Mouse (Mus musculus): ENCODE results near the gene Nmnat3.

DNA sequence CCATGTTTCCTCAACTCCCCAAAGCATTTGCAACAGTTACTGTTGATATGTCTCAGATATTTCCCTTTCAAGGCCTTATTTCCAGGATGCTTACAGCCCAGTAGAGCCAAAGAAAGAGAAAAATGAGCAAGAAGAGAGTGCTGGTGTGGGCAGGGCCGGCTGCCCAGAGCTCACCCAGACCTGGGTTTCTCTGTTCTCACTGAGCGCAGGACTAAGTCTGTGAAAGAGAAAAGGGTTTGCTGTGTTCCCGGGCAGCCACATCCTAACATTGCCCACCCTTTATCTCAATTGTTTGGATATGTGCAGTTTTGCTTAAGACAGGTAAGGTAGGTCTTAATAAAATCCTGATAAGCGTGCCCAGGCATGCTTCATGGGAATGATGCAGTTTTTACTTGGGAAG is 92.5 kb downstream of the Nmnat3 start:
- TF ChIP-seq CTCF (IDR thresholded peaks at IDR 0.05; ENCODE audit: insufficient read depth, low read depth, low read length) (no peak), POLR2A (IDR thresholded peaks at IDR 0.05; ENCODE audit: insufficient read depth, low read depth, low read length) (no peak)

Measured in olfactory bulb, adult 2 months (tissue).